Mouse (Mus musculus): ENCODE results near the gene Fbxw11. TPM values are rescaled to one million over a fixed set of nuclear protein-coding genes. Genes with fewer than 3 reads are reported as not detected.

The Fbxw11 gene
- polyA plus RNA-seq, 1 experiment, result 31.9 TPM

DNA sequence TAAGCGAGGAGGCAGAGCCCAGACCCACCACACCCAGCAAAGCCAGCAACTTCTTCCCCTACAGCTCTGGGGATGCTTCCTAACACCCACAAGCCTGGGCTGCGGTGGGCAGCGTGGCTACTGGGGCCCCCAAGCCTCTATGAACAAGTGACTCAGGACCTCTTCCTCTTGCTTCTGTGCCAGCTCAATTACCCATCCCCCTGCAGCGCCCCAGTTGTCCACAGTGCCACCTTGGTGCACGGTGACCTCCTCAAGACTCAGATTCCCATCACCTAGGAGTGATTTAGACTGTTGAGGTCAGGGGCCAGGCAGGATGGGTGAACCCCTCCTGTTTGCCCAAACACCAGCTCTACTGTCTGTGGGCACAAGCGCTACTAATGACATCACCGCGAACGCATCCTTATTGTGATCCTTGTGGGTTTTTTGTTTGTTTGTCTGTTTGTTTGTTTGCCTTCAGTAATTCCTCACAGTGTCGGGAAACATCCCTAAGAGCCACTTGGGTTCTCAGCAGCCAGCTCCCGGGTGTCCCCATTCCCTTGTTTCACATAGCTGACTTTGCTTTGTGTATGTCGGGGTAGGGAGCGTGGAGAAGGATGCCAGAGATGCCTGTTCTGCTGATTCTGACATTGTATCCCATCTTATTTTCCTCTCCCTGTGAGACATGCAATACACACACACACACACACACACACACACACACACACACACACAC, 19.9 kb upstream of the Fbxw11 start:
- no peak for DNase-seq (ENCODE audit: low read depth, low spot score)
- 82% methylated on average over 13 of the region's 13 CpGs for WGBS

DNA sequence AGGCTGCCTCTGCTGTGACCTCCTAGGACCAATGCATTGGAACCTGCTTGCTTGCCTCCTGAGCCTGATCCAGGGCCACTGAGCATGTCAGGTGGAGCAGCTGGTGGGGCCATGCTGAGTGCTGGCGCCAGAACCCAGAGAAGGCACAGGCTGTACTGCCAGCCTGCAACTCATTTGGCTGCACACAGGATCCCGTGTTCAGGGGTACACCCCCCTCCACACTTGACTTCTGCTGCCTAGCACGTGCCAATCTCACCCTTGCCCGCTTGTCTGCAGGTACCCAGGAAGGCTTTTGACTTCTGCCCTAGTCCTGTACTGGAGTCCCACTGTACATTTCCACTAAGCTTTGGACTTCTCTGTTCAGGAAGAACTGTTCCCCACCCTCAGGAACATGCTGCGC, 19.3 kb upstream of the Fbxw11 start:
- 87% methylated on average over 5 of the region's 5 CpGs for WGBS
- no peak for DNase-seq (ENCODE audit: low read depth, low spot score)

DNA sequence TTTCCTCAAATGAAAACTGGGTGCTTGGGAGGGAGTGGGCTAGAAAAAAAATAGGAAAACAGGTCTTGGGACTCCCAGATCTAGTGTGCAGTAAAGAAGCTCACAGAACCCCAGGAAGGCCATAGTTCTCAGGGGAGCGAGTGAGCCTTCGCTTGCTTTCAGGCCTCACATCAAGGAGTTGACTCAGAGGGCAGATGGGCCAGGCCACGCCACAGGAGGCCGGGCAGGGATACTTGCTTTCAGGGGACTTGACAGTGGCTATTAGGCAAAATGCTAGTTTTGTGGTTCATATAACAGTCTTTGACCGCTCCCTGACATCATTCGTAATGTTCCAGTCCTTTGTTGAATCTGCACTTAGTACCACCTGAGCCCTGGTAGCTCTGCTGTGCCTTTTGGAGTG, 18.6 kb upstream of the Fbxw11 start:
- DNase-seq (ENCODE audit: low read depth, low spot score), result no peak
- 96% methylated on average over 6 of the region's 6 CpGs for WGBS

DNA sequence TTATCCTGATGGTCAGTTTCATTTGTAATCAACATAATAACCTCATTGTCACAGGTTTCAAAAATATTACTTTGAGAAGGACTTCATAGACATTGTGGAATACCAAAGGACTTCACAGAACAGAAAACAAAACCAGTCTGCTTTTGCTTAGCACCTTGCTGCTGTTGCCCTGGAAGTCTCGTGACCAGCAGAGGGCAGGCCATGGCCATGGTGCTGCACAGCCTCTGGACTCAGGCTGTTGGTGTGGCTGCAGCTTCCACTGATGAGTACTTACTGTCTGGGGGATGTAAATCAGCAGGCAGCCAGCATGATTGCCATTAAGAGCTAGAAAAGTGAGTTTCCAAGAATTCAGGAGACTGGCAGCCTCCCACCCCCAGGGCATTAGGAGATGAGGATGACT, 16.8 kb upstream of the Fbxw11 start:
- WGBS, result 21% methylated on average over 1 of the region's 1 CpGs
- no peak for DNase-seq (ENCODE audit: low read depth, low spot score)

DNA sequence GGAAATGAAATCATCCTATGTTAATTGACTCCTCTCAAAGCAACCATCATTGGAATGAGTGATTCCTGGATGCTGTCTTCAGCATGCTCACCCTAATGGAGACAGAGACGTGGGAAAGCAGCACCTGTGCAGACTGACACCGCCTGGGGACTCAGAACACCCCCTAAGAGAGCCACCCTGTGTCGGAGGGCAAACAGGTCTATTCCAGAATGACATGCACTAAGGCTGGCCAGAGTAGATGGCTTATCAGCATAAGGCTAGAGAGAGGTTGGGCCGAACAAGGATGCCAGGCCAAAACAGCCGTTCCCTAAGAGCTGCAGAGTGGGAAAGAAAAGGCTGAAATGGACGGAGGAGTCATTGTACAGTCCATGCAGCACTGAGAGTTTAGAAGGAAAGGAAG, 16.4 kb upstream of the Fbxw11 start:
- DNase-seq (ENCODE audit: low read depth, low spot score), result no peak
- 84% methylated on average over 6 of the region's 6 CpGs for WGBS

DNA sequence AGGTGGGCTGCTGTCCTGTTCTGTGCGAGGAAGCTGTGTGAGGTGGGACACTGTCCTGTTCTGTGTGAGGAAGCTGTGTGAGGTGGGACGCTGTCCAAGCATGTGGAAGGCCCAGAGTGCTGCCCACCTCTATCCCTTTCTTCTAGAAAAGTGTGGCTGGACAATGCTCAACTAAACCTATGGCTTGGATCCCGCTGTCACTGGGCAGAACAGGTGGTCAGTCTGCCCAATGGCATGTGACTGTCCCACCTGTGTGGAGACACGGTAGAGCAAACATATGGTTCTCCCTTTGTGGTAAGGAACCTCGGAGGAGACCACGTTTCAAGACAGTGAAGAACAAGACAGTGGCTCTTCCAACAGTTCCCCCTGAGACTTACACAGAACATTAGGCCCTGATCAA, 14.6 kb upstream of the Fbxw11 start:
- 80% methylated on average over 6 of the region's 6 CpGs for WGBS
- no peak for DNase-seq (ENCODE audit: low read depth, low spot score)

DNA sequence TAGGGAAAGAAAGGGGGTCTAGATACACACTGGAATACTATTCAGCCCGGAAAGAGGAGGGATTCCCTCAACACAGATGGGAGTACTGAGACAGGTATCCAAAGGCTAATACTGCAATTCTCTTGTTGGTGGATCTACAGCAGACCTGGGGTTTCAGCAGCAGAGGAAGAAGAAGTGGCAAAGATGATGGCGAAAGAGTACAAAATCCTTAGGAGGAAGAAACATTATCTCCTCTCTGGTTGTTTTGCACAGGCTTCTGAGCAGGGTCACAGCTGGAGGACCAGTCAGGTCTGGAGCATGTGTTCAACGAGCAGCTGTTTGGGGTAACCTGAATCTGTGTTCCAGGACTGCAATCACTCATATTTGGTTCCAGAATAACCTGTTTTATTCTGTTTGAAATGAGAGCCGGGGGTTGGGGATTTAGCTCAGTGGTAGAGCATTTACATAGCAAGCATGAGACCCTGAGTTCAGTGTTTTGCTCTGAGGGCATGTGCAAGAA, 12.8 kb upstream of the Fbxw11 start:
- 69% methylated on average over 4 of the region's 4 CpGs for WGBS
- DNase-seq (ENCODE audit: low read depth, low spot score), result no peak

DNA sequence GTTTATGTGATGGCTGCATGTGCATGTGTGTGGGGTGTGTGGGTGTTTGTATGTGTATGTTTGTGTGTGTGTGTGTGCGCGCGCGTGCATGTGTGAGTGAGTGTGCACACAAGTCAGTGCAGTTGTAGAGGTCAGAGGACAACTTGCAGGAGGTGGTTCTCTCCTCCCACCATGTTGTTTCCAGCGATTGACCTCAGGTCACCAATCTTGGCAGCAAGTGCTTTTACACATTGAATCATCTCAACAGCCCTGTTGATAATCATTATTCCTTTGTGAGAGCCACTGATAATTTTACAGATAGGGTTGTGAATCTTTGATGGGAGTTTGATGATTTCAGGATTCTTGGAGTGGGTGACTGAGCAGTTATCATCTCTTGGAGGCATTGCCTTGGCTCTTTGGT, 9.9 kb upstream of the Fbxw11 start:
- WGBS, result 93% methylated on average over 5 of the region's 5 CpGs
- DNase-seq (ENCODE audit: low read depth, low spot score), result no peak

DNA sequence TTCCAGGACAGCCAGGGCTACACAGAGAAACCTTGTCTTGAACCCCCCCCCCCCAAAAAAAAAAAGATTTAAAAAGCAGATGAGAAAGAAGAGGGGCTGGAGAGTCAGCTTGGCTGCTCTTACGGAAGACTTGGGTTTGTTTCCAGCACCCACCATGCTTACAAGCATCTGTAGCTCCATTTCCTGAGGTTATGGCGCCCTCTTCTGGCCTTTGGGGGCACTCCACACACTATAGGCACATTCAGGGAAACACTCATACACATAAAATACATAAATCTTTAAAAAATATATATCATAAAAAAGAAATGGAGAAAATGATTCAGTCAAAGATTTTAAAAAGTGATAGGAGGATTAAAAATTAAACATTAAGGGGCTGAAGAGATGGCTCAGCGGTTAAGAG, 9.0 kb upstream of the Fbxw11 start:
- WGBS, result 68% methylated on average over 3 of the region's 3 CpGs
- no peak for DNase-seq (ENCODE audit: low read depth, low spot score)

DNA sequence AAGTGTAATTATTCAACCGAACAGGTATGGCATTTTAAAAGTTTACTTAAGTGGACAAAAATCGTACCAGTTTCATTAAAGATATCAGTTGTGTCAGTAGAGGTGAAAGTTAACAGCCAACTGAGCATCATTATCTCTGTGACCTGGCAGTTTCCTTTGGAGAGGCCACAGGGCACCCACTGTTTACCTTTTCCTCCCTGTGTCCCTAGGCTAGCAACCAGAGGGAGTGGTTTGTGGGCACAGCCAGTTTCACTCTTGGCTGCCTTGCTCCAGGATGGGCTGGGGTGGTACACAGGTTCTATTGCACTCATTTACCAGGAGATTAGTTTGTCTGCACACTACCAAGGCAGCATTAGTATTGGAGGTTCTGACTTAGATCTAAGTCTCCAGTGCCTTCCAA, 8.4 kb upstream of the Fbxw11 start:
- DNase-seq (ENCODE audit: low read depth, low spot score), result no peak

DNA sequence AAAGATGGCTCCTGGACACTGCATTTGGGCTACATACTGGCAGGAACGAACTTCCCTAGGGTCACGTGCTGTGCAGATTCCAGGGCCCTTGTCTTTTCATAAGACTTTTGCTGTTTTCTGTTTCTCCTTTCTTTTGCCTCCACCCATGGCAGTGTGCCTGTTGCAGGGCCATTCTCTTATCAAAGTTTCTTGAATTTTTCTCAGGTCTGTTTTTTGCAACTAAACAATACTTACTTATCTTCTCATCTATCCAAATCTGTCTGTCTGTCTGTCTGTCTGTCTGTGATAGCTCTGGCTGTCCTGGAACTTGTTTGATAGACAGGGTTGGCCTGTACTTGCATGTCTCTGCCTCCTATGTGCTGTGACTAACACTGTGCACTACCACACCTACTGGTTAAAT, 7.7 kb upstream of the Fbxw11 start:
- DNase-seq (ENCODE audit: low read depth, low spot score), result no peak
- 52% methylated on average over 2 of the region's 2 CpGs for WGBS

More for the DNA sequence above, 8.4 kb upstream of the Fbxw11 start:
- 40% methylated on average over 2 of the region's 2 CpGs for WGBS

DNA sequence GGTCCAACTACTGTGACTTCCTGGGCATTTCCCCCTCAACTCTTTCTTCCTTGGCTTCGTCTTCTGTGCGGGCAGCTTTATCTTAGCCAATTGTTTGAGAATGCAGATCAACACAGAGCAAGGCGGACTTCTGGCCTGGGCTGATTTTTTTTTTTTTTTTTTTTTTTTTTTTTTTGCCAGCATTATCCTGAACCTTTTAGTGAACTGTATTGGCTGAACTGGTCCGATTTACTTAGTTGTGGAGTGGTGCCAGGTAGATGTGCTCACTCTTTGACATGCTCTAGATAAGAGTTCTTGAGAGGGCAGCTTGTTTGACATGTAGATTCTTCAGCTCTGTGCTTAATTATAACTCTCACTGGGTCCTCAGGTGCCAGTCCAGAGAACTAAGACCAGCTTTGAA, 6.2 kb upstream of the Fbxw11 start:
- WGBS, result 75% methylated on average over 4 of the region's 4 CpGs
- no peak for DNase-seq (ENCODE audit: low read depth, low spot score)

DNA sequence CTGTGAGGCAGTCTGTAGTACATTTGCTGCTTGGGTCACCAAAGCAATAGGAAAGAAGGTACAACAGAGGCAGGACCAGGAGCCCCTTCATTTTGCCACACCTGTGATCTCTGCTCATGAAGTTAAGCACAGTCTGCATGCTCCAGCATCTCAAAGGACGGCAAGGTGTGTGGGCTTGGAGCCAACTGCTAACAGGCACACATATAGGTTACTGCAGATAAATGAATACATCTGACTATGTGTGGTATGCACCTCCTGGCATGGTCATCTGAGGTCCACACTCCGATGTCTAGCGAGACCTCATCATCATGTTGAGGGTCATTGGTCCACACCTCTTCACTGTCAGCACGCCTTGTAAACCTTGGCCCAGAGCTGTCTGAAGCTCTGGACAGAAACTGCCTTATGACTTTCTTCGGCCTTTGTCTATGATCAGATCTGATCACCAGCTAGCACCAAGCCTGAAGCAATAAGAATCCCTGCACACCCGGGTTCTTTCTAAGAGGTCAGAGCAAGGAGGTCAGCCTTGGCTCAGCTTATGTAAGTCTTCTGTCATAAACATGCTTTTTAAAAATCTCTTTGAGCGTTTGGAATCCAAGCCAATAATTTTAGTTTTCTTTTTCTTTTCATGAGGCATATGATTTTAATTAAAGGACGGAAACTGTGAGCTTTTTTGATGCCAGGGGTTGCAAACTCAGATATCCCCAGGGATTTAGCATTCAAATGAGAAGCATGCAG, 3.8 kb upstream of the Fbxw11 start:
- 84% methylated on average over 8 of the region's 8 CpGs for WGBS

DNA sequence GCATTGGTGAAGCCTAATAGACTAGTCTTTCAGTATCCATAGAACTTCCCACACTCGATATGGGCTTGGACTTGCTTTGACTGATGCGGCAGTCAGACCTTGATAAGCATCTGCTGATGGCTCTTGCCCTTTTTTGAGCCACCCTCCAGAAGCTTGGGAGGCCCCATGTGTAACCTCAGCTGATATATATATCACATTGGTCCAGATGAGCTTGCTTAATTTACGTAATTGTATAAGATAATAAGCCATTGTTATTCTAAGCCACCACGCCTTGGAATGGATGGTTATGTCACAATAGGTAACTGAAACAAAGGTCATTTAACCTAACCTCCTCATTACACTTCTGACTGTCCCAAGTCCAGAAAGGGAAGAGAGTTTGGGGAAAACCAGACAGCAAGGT, 1.9 kb upstream of the Fbxw11 start:
- WGBS, result 60% methylated on average over 4 of the region's 4 CpGs
- DNase-seq (ENCODE audit: low read depth, low spot score), result no peak

More for the DNA sequence above, 3.8 kb upstream of the Fbxw11 start:
- no peak for DNase-seq (ENCODE audit: low read depth, low spot score)

DNA sequence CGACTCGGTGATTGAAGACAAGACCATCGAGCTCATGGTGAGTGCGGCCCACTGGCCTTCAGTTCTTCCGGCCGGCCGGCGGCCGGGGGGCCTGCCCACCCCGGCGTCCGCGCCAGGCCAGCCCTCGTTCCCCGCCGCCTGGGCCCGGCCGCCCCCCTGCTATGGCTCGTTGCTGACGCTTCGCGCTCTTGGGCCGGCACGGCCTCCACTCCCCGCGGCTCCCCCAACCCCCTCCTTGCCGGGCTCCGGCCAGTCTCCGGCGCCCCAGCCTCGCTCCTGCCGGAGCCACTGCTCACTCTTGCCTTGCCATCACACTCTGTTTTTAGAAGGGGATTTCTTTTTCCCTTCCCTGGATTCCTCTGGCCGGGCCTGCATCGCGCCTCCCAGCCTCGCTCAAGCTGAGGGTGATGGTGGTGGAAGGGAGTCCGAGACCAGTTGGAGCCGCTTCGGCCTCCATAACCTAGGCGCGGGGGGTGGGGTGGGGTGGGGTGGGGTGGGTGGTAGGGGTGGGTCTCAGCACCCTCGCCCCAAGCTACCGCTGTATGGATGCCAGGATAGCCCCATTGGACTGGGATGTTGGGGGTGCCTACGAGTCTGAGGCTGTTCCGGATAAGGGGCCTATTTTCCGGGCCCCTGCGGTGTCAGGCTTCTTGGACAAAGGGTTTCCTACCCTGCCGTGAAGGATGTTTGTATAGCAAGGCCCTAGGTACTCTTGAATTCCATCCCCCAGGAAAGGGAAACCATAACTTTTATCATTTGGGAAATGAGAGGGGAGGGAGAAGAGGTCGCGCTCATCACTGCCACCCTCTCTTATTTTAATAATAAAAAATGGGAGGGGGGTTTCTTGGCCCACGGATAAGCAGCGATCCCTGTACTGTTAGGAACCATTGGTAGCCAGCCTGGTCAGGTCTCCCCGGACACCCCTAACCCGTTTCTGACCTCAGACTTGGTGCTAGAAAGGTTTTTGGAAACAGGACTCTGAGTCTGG, 669 bp downstream of the Fbxw11 start:
- DNase-seq (ENCODE audit: low read depth, low spot score), result no peak
- under 1% methylated on average over 54 of the region's 54 CpGs for WGBS

DNA sequence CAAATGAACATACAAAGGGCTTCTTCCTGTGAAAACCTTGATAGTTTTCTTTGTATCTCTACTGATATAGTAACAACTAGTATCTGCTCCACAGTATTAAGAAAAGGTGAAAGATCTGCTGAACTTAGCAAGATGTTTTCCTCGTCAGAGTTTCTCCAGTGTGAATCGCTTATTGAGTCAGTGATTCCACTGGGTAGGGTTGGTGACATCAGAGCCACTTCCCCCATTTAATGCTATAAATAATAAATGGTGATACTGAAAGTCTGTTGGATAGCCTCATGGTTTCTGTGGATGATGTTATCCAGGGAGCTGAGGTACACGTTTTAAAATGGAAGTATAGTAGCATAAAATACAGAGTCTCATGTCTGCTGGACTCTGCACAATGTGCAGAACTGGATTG, 1.5 kb downstream of the Fbxw11 start:
- WGBS, result 1% methylated on average over 3 of the region's 3 CpGs
- DNase-seq (ENCODE audit: low read depth, low spot score), result no peak

DNA sequence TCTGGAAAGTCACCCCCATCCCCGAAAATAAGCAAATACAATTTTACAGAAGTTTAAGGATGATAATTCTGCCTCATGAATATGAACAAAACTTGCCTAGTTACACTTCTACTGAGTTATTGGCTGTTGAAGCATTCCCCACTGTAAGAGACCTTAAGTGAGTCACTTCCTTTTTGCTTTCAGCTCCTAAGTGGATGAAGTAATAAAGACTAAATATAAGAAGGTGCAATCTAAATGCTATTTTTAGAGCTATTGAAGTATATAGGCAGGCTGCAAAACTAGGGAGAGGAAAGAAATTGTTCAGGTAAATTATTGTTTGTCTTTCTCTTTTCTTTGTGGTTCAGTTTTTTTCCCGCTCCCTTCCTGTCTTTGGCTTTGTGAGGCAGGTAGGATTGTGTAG, 4.7 kb downstream of the Fbxw11 start:
- 32% methylated on average over 2 of the region's 2 CpGs for WGBS
- DNase-seq (ENCODE audit: low read depth, low spot score), result no peak

DNA sequence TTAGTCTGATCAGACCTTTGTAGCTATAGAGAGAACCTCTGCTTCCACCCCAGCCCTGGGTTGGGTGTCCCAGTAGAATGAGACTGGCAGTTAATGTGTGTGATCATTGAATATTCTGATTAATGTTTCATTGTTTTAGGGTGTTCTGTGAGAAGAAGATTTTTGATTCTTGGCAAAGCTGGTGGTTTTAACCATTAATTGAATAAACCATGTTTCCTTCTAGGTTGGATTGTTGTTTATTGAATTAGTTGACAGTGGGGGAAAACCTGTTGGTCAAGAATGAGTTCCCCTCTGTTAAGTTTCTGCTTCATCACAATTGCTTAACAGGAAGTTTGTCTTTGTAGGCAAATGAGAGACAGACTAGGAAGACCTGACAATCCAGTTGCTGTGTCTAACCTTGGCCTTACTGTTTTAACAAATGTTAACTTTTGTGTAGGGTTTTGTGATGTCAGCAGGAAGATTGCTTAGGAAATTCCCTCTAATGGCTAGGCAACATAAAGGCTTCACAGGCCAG, 7.8 kb downstream of the Fbxw11 start:
- no peak for DNase-seq (ENCODE audit: low read depth, low spot score)

DNA sequence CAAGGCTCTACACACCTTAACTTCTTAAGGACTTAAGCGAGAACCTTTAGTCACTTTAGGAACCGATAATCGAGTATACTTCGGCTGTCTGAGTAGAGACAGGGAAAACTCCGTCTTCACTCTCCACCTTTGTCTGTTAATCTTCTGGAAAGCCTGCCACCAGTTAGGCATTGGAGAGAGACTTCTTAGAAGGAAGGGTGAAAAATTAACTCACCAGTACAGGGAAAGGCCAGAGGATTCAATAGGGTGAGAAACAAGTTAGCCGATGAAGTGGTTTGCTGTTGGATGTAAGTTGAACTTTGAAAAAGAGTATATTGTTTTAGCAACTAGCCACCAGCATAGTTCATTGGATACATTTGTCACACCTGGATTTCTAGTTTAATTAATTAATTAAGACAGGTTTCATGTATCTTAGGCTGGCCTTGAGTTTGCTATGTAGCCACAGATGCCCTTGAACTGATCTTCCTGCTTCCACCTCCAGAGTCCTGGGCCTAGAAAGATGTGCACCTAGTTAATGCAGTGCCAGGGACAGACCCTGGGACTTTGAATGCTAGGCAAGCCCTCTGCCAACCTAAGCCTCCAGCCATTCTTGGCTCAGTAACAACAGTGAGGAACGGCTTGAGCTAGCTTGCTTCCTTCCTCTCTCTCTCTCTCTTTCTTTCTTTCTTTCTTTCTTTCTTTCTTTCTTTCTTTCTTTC, 8.5 kb downstream of the Fbxw11 start:
- no peak for DNase-seq (ENCODE audit: low read depth, low spot score)
- WGBS, result 50% methylated on average over 7 of the region's 7 CpGs
